ENCODE assay signal across 12 mouse cellular contexts in genomic region chr15:62216688-62217477, GRCm38 (mm10).
DNase-seq lines count a peak whose midpoint lies in the region; ATAC-seq and TF ChIP-seq lines count a peak whose summit lies in the region.
"Had no signal": no experiment of that assay in that cellular context is flagged by ENCODE, and none has a peak within 500 bp of the region (broad histone marks: within the 10 kb centered on the region; RNA-seq: fewer than 3 reads in every experiment).

No protein-coding gene starts in this region.

- no peak overlapping the region for H3K27ac ChIP-seq in lung, postnatal 0 days (ENCODE audit: low read length)
- peak overlapping the region; percentile 39 for H3K27ac ChIP-seq in liver, postnatal 0 days (ENCODE audit: low read depth)
- H3K27ac ChIP-seq in hindbrain, embryonic 10.5 days = no peak overlapping the region
- no peak overlapping the region for H3K27ac ChIP-seq in neural tube, embryonic 15.5 days (replicated peaks)
- H3K27ac ChIP-seq: embryonic facial prominence, embryonic 13.5 days had no signal

- no peaks in the 10 kb centered on the region for H3K36me3 ChIP-seq in lung, postnatal 0 days (ENCODE audit: insufficient read depth, low read length)
- no peaks in the 10 kb centered on the region for H3K36me3 ChIP-seq in liver, postnatal 0 days (replicated peaks; ENCODE audit: insufficient read depth, low read length)
- no peaks in the 10 kb centered on the region for H3K36me3 ChIP-seq in hindbrain, embryonic 10.5 days
- H3K36me3 ChIP-seq in neural tube, embryonic 15.5 days = no peaks in the 10 kb centered on the region

- H3K9me3 ChIP-seq in lung, postnatal 0 days (ENCODE audit: low read length) = no peaks in the 10 kb centered on the region
- H3K9me3 ChIP-seq in liver, postnatal 0 days (ENCODE audit: low read length) = no peaks in the 10 kb centered on the region
- H3K9me3 ChIP-seq in hindbrain, embryonic 10.5 days = no peaks in the 10 kb centered on the region
- no peaks in the 10 kb centered on the region for H3K9me3 ChIP-seq in neural tube, embryonic 15.5 days (replicated peaks)
- H3K9me3 ChIP-seq: embryonic facial prominence, embryonic 13.5 days had no signal

- no peak overlapping the region for H3K4me2 ChIP-seq in lung, postnatal 0 days (replicated peaks; ENCODE audit: low read depth, low read length)
- H3K4me2 ChIP-seq in liver, postnatal 0 days (ENCODE audit: low read depth, low read length) = no peak overlapping the region
- no peak overlapping the region for H3K4me2 ChIP-seq in neural tube, embryonic 15.5 days
- H3K4me2 ChIP-seq: embryonic facial prominence, embryonic 13.5 days had no signal

- peak; percentile 51 for DNase-seq in adrenal gland, postnatal 14 days
- DNase-seq in adrenal gland, adult 8-10 months = no peak
- DNase-seq in lung, postnatal 0 days (ENCODE audit: low spot score) = peak; percentile 64
- no peak for DNase-seq in lung, adult 18-20 months
- peak; percentile 95 for DNase-seq in fat pad, adult 2 months (ENCODE audit: extremely low read depth, low read depth, low spot score)
- peak; percentile 24 for DNase-seq in liver, postnatal 0 days
- DNase-seq in hindbrain, embryonic 10.5 days (ENCODE audit: low spot score) = no peak
- DNase-seq: layer of hippocampus, postnatal 36 days; lung, postnatal 10 days; thymus, postnatal 25 days had no signal

- no peaks in the 10 kb centered on the region for H3K27me3 ChIP-seq in lung, postnatal 0 days (replicated peaks; ENCODE audit: insufficient read depth, low read length)
- no peaks in the 10 kb centered on the region for H3K27me3 ChIP-seq in liver, postnatal 0 days (ENCODE audit: insufficient read depth, low read length)
- H3K27me3 ChIP-seq in hindbrain, embryonic 10.5 days (ENCODE audit: insufficient read depth, poor library complexity, severe bottlenecking) = no peaks in the 10 kb centered on the region
- no peaks in the 10 kb centered on the region for H3K27me3 ChIP-seq in neural tube, embryonic 15.5 days (replicated peaks)
- H3K27me3 ChIP-seq: embryonic facial prominence, embryonic 13.5 days had no signal

- TF ChIP-seq EP300 in lung, postnatal 0 days (IDR thresholded peaks at IDR 0.05) = 0 out of 2 replicates have a peak, but pooled peaks have one; percentile 6
- TF ChIP-seq EP300 in liver, postnatal 0 days (IDR thresholded peaks at IDR 0.05; ENCODE audit: low read depth) = peak; percentile 92

- no peak overlapping the region for H3K9ac ChIP-seq in lung, postnatal 0 days (replicated peaks; ENCODE audit: low read depth)
- no peak overlapping the region for H3K9ac ChIP-seq in liver, postnatal 0 days (replicated peaks)
- no peak overlapping the region for H3K9ac ChIP-seq in neural tube, embryonic 15.5 days (replicated peaks)
- H3K9ac ChIP-seq: embryonic facial prominence, embryonic 13.5 days had no signal

- 42% methylated on average over 8 of the region's 8 CpGs for WGBS in lung, postnatal 0 days
- 69% methylated on average over 8 of the region's 8 CpGs for WGBS in liver, postnatal 0 days (ENCODE audit: insufficient replicate concordance)
- 56% methylated on average over 8 of the region's 8 CpGs for WGBS in hindbrain, embryonic 10.5 days
- 61% methylated on average over 8 of the region's 8 CpGs for WGBS in neural tube, embryonic 15.5 days

- H3K4me3 ChIP-seq in lung, postnatal 0 days (ENCODE audit: low read depth, low read length) = no peak overlapping the region
- no peak overlapping the region for H3K4me3 ChIP-seq in liver, postnatal 0 days (ENCODE audit: low read depth, low read length)
- no peak overlapping the region for H3K4me3 ChIP-seq in hindbrain, embryonic 10.5 days
- H3K4me3 ChIP-seq in neural tube, embryonic 15.5 days (replicated peaks) = no peak overlapping the region
- H3K4me3 ChIP-seq: embryonic facial prominence, embryonic 13.5 days had no signal

- H3K4me1 ChIP-seq in lung, postnatal 0 days (ENCODE audit: insufficient read depth, low read depth, low read length) = 0 out of 2 replicates have a peak, but pooled peaks cover 4% of the 10 kb centered on the region
- peaks cover 23% of the 10 kb centered on the region for H3K4me1 ChIP-seq in liver, postnatal 0 days (ENCODE audit: insufficient read depth)
- H3K4me1 ChIP-seq in hindbrain, embryonic 10.5 days (replicated peaks) = peaks cover 12% of the 10 kb centered on the region
- no peaks in the 10 kb centered on the region for H3K4me1 ChIP-seq in neural tube, embryonic 15.5 days

- TF ChIP-seq CTCF in lung, postnatal 0 days (IDR thresholded peaks at IDR 0.05) = no peak
- no peak for TF ChIP-seq CTCF in liver, postnatal 0 days (IDR thresholded peaks at IDR 0.05; ENCODE audit: low read depth)

- peak; percentile 44; the same call in 1 of the 2 replicates for ATAC-seq in lung, postnatal 0 days
- peak; percentile 73 for ATAC-seq in liver, postnatal 0 days
- ATAC-seq in neural tube, embryonic 15.5 days (ENCODE audit: low FRiP score) = no peak

Comparison
In these comparisons a context has a peak if more than half of its experiments do, and no peak if none do; other contexts are left out.
1. DNase-seq: peak in adrenal gland, postnatal 14 days (single experiment), lung, postnatal 0 days (single experiment), fat pad, adult 2 months (single experiment) and liver, postnatal 0 days (single experiment); none in adrenal gland, adult 8-10 months (single experiment), lung, adult 18-20 months (0 of 2) and hindbrain, embryonic 10.5 days (single experiment).